Mouse (Mus musculus) CH12.LX (cell line): ENCODE data around the gene Arhgap21. TPM values are rescaled to one million over a fixed set of nuclear protein-coding genes. Genes with fewer than 3 reads are reported as not detected.

Experiments
- DNase-seq: peaks from one replicate; pipeline ENCODE4 v3.0.0-alpha.2; 2013; ENCODE audit errors: extremely low read depth
- H3K27ac ChIP-seq: 2 replicates; pipeline ENCODE4 v1.5.1; 2012; ENCODE audit warnings: low read depth, mild to moderate bottlenecking, control low read depth, moderate library complexity; ENCODE audit not compliant: insufficient read depth
- H3K27me3 ChIP-seq: replicated peaks from 2 replicates; pipeline ENCODE3; 2012; ENCODE audit warnings: inconsistent platforms
- H3K36me3 ChIP-seq, 2 experiments: replicated peaks in 1 of 2; 2 replicates each; pipeline versions ENCODE3 to v1.6.1; 2012; ENCODE audit warnings: inconsistent platforms in 1 of 2, low read length in 1 of 2, mild to moderate bottlenecking in 1 of 2, mixed read lengths in 1 of 2, moderate library complexity in 1 of 2; ENCODE audit not compliant: control insufficient read depth in 1 of 2, insufficient read depth in 1 of 2
- H3K4me1 ChIP-seq, 2 experiments: 2 replicates each; pipeline ENCODE4 v1.6.1; 2012; ENCODE audit warnings: inconsistent platforms in 1 of 2, moderate library complexity in 1 of 2; ENCODE audit not compliant: insufficient read depth in 2 of 2, control insufficient read depth in 1 of 2
- H3K4me2 ChIP-seq: 2 replicates; pipeline ENCODE4 v1.6.1; 2012; ENCODE audit warnings: low read depth, mild to moderate bottlenecking, control low read depth; ENCODE audit not compliant: poor library complexity, insufficient read depth, severe bottlenecking
- H3K4me3 ChIP-seq, 3 experiments: fragments of 150-350 bp in 1 of 3; sonication (generic) in 1 of 3; replicated peaks in 1 of 3; 2 replicates each; pipeline versions ENCODE3 to v1.5.1; 2011 to 2012; ENCODE audit warnings: low read depth in 2 of 3, low read length in 2 of 3, mild to moderate bottlenecking in 2 of 3, moderate library complexity in 2 of 3, control low read depth in 1 of 3, improper control_type of control experiment in 1 of 3, inconsistent platforms in 1 of 3, mixed read lengths in 1 of 3; ENCODE audit not compliant: poor library complexity in 1 of 3
- H3K79me2 ChIP-seq: replicated peaks from 2 replicates; pipeline ENCODE4 v1.6.1; 2012; ENCODE audit warnings: mild to moderate bottlenecking, moderate library complexity; ENCODE audit not compliant: control insufficient read depth, poor library complexity, insufficient read depth, severe bottlenecking; ENCODE audit errors: extremely low read depth
- H3K9ac ChIP-seq: 2 replicates; pipeline ENCODE4 v1.6.1; 2012; ENCODE audit warnings: low read depth, mild to moderate bottlenecking, control low read depth, moderate library complexity; ENCODE audit not compliant: insufficient read depth
- H3K9me3 ChIP-seq: replicated peaks from 2 replicates; pipeline ENCODE3; 2012; ENCODE audit warnings: low read length, inconsistent platforms, mixed read lengths
- BHLHE40 ChIP-seq: IDR thresholded peaks from 2 replicates; pipeline ENCODE4 v1.6.1; 2011; ENCODE audit warnings: mild to moderate bottlenecking, low read depth, low read length, improper control_type of control experiment
- CHD1 ChIP-seq: IDR thresholded peaks from 2 replicates; pipeline ENCODE4 v1.6.1; 2012; ENCODE audit warnings: low read depth, low read length, improper control_type of control experiment, inconsistent platforms
- CHD2 ChIP-seq: IDR thresholded peaks from 2 replicates; pipeline ENCODE4 v1.6.1; 2011; ENCODE audit warnings: low read length, improper control_type of control experiment
- EP300 ChIP-seq: IDR thresholded peaks from 2 replicates; pipeline ENCODE4 v1.6.1; 2011; ENCODE audit warnings: low read length, improper control_type of control experiment
- ETS1 ChIP-seq: conservative IDR thresholded peaks from 2 replicates; pipeline ENCODE4 v1.6.1; 2012; ENCODE audit warnings: low read depth, mild to moderate bottlenecking, inconsistent platforms, low read length, improper control_type of control experiment, moderate library complexity
- GABPA ChIP-seq: IDR thresholded peaks from 2 replicates; pipeline ENCODE4 v1.6.1; 2012; ENCODE audit warnings: low read depth, low read length, improper control_type of control experiment, inconsistent platforms; ENCODE audit not compliant: insufficient replicate concordance
- IRF4 ChIP-seq: IDR thresholded peaks from 2 replicates; pipeline ENCODE4 v1.6.1; 2014; ENCODE audit warnings: low read depth, mild to moderate bottlenecking, inconsistent platforms, low read length, improper control_type of control experiment
- JUN ChIP-seq: IDR thresholded peaks from 2 replicates; pipeline ENCODE4 v1.6.1; 2011; ENCODE audit warnings: low read depth, mild to moderate bottlenecking, low read length, improper control_type of control experiment, moderate library complexity; ENCODE audit not compliant: insufficient read depth
- KAT2A ChIP-seq: IDR thresholded peaks from 2 replicates; pipeline ENCODE4 v1.6.1; 2012; ENCODE audit warnings: low read length, improper control_type of control experiment, inconsistent platforms; ENCODE audit not compliant: insufficient replicate concordance
- MAFK ChIP-seq: IDR thresholded peaks from 2 replicates; pipeline ENCODE4 v1.6.1; 2011; ENCODE audit warnings: low read length, improper control_type of control experiment; ENCODE audit not compliant: insufficient replicate concordance
- MAX ChIP-seq: IDR thresholded peaks from 2 replicates; pipeline ENCODE4 v1.6.1; 2011; ENCODE audit warnings: low read length, improper control_type of control experiment
- MAZ ChIP-seq: IDR thresholded peaks from 2 replicates; pipeline ENCODE4 v1.6.1; 2012; ENCODE audit warnings: low read depth, mild to moderate bottlenecking, inconsistent platforms, low read length, improper control_type of control experiment, moderate library complexity
- MEF2A ChIP-seq: IDR thresholded peaks from 2 replicates; pipeline ENCODE4 v1.6.1; 2014; ENCODE audit warnings: low read depth, mild to moderate bottlenecking, inconsistent platforms, low read length, improper control_type of control experiment, borderline replicate concordance
- NELFE ChIP-seq: IDR thresholded peaks from 2 replicates; pipeline ENCODE4 v1.6.1; 2011; ENCODE audit warnings: low read depth, low read length, improper control_type of control experiment
- NRF1 ChIP-seq: IDR thresholded peaks from 2 replicates; pipeline ENCODE4 v1.6.1; 2014; ENCODE audit warnings: low read depth, mild to moderate bottlenecking, inconsistent platforms, low read length, improper control_type of control experiment, moderate library complexity
- PAX5 ChIP-seq: IDR thresholded peaks from 2 replicates; pipeline ENCODE4 v1.6.1; 2012; ENCODE audit warnings: low read length, inconsistent platforms, mixed read lengths
- POLR2A ChIP-seq: IDR thresholded peaks from 2 replicates; pipeline ENCODE4 v1.6.1; 2011; ENCODE audit warnings: low read depth, mild to moderate bottlenecking, improper control_type of control experiment, low read length
- RCOR1 ChIP-seq: conservative IDR thresholded peaks from 2 replicates; pipeline ENCODE4 v1.6.1; 2012; ENCODE audit warnings: low read depth, mild to moderate bottlenecking, inconsistent platforms, low read length, improper control_type of control experiment
- SIN3A ChIP-seq: IDR thresholded peaks from 2 replicates; pipeline ENCODE4 v1.6.1; 2012; ENCODE audit warnings: low read length, improper control_type of control experiment, inconsistent platforms
- SMC3 ChIP-seq: IDR thresholded peaks from 2 replicates; pipeline ENCODE4 v1.6.1; 2011; ENCODE audit warnings: low read depth, low read length, improper control_type of control experiment
- TBP ChIP-seq: conservative IDR thresholded peaks from 2 replicates; pipeline ENCODE4 v1.6.1; 2011; ENCODE audit warnings: low read depth, low read length, improper control_type of control experiment
- TCF12 ChIP-seq: IDR thresholded peaks from 2 replicates; pipeline ENCODE4 v1.6.1; 2014; ENCODE audit warnings: low read depth, mild to moderate bottlenecking, inconsistent platforms, low read length, improper control_type of control experiment
- UBTF ChIP-seq: IDR thresholded peaks from 2 replicates; pipeline ENCODE4 v1.6.1; 2012; ENCODE audit warnings: low read depth, mild to moderate bottlenecking, inconsistent platforms, low read length, improper control_type of control experiment, moderate library complexity
- USF1 ChIP-seq: IDR thresholded peaks from 2 replicates; pipeline ENCODE4 v1.6.1; 2014; ENCODE audit warnings: low read depth, mild to moderate bottlenecking, inconsistent platforms, low read length, improper control_type of control experiment
- USF2 ChIP-seq: conservative IDR thresholded peaks from 2 replicates; pipeline ENCODE4 v1.6.1; 2011; ENCODE audit warnings: low read depth, low read length, improper control_type of control experiment
- ZKSCAN1 ChIP-seq: IDR thresholded peaks from 2 replicates; pipeline ENCODE4 v1.6.1; 2012; ENCODE audit warnings: low read depth, inconsistent platforms, low read length, improper control_type of control experiment, borderline replicate concordance
- ZNF384 ChIP-seq: IDR thresholded peaks from 2 replicates; pipeline ENCODE4 v1.6.1; 2012; ENCODE audit warnings: low read depth, low read length, improper control_type of control experiment, inconsistent platforms
- dilution Hi-C: fragments of 300-500 bp; cut with MboI; formaldehyde crosslinking; loops from 2 replicates; pipeline ENCODE4 v1.14.3; 2020; ENCODE audit warnings: low sequenced_read_pairs; ENCODE audit not compliant: extremely low pct_unique_long_range_greater_than_20kb, extremely low pct_ligation_motif_present
- in situ Hi-C: fragments of 300-500 bp; cut with MboI; formaldehyde crosslinking; loops from 3 replicates; pipeline ENCODE4 v1.14.3; 2019; ENCODE audit warnings: low sequenced_read_pairs, low pct_ligation_motif_present, low pct_unique_long_range_greater_than_20kb, mixed read lengths
- polyA plus RNA-seq: library from polyadenylated mRNA; unstranded; fragments of >175 nt; gene quantifications from 2 replicates; pipeline ENCODE4 v1.2.1, GENCODE M21; 2012; ENCODE audit warnings: low read depth; ENCODE audit not compliant: insufficient read length
- total RNA-seq, 2 experiments: library from RNA; depleted of rRNA; stranded (reverse); fragments of 300-350 nt in 1 of 2; fragments of >200 nt in 1 of 2; gene quantifications; 2 replicates each; pipeline ENCODE4 v1.2.3; 2012 to 2014

Arhgap21 gene
- total and polyA plus RNA-seq, 3 experiments: 7.6 to 22.7 (median 10.8) TPM

DNA sequence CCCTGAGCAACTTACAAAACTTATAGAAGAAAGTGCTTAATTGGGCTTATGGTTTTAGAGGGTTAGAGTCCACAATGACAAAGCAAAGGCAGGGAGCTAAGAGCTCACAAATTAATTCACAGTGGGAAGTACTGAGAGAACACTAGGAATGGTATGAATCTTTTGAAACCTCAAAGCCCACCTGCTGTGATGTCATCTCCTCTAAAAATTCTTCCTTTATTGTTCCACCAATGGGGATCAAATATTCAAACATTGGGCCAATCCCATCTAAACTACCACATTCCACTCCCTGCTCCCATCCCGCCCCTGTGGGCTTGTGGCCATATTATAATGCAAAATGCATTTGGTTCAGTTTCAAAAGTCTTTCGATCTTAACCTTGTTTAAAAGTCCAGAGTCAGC, 22.8 kb upstream of the Arhgap21 start:
- Histone ChIP-seq H3K4me1 (peaks cover 0 to 2% of the 10 kb centered on the region in 2 experiments; a peak in 1 of 4 replicates), H3K9ac (no peak overlapping the region), H3K4me2 (no peak overlapping the region), H3K27me3 (no peaks in the 10 kb centered on the region), H3K4me3 (no peak overlapping the region), H3K79me2 (no peaks in the 10 kb centered on the region), H3K9me3 (peaks cover 3% of the 10 kb centered on the region), H3K36me3 (no peaks in the 10 kb centered on the region), H3K27ac (no peak overlapping the region)
- dilution Hi-C loops: no loop called here
- DNase-seq: no peak
- in situ Hi-C loops: no loop called here
- TF ChIP-seq SIN3A: no peak
- no peak for TF ChIP-seq UBTF
- no peak for TF ChIP-seq ZKSCAN1
- TF ChIP-seq GABPA: no peak
- TF ChIP-seq CHD2: no peak
- TF ChIP-seq ETS1: no peak
- no peak for TF ChIP-seq KAT2A
- TF ChIP-seq POLR2A: no peak
- no peak for TF ChIP-seq MAFK
- TF ChIP-seq USF1: no peak
- TF ChIP-seq IRF4: no peak
- TF ChIP-seq EP300: no peak
- TF ChIP-seq ZNF384: no peak
- no peak for TF ChIP-seq USF2
- no peak for TF ChIP-seq BHLHE40
- no peak for TF ChIP-seq SMC3
- no peak for TF ChIP-seq MEF2A

DNA sequence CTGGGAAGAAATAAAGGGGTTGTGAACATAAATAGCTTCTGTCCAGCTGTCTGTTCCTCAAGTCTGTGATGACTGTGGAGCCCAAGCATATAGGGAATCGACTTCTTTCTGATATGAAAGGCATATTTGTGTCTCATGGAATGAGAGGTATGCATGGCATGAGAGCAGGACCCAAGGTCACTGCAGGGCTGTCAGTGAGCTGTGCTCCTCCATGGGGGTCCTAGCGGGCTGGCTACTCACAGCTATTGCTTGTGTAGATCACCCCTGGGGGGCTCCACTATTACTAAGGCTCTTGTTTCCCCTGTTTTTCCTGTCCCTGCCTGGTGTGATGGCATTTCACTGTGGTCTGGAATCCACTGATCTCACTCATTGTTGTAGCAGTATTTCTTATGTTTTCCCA, 22.2 kb upstream of the Arhgap21 start:
- Histone ChIP-seq H3K9me3 (peaks cover 3% of the 10 kb centered on the region), H3K4me2 (no peak overlapping the region), H3K4me1 (peaks cover 0 to 2% of the 10 kb centered on the region in 2 experiments; a peak in 1 of 4 replicates)
- no peak for DNase-seq
- TF ChIP-seq UBTF: no peak
- TF ChIP-seq TBP: no peak
- TF ChIP-seq GABPA: no peak
- TF ChIP-seq JUN: no peak
- no peak for TF ChIP-seq EP300
- no peak for TF ChIP-seq NELFE
- TF ChIP-seq MAX: no peak
- TF ChIP-seq CHD1: no peak
- no peak for TF ChIP-seq USF2
- no peak for TF ChIP-seq RCOR1
- no peak for TF ChIP-seq PAX5
- TF ChIP-seq MAZ: no peak
- no peak for TF ChIP-seq ZNF384
- TF ChIP-seq NRF1: no peak
- no peak for TF ChIP-seq KAT2A
- TF ChIP-seq TCF12: no peak
- TF ChIP-seq, all 38 proteins: peak for 0
- H3K36me3 ChIP-seq: no peaks in the 10 kb centered on the region
- in situ Hi-C loops: no loop called here
- H3K9ac ChIP-seq: no peak overlapping the region
- no peaks in the 10 kb centered on the region for H3K79me2 ChIP-seq
- dilution Hi-C loops: no loop called here
- H3K4me3 ChIP-seq: no peak overlapping the region
- H3K27ac ChIP-seq: no peak overlapping the region
- no peaks in the 10 kb centered on the region for H3K27me3 ChIP-seq
